Mouse (Mus musculus) E14TG2a.4 (cell line): ENCODE measurements around the gene Gm12216.
"Not testable (repeated sequence)": the region's sequence is repeated elsewhere in the genome, so short reads cannot be mapped to it uniquely, and the experiment has no call there.

Experiments used
- H3K27me3 ChIP-seq: 2 replicates; pipeline ENCODE4 v1.6.1; 2014; ENCODE audit warnings: low read length, control low read depth; ENCODE audit not compliant: insufficient read depth
- H3K36me3 ChIP-seq: 2 replicates; pipeline ENCODE4 v1.6.1; 2014; ENCODE audit warnings: low read length, control low read depth; ENCODE audit not compliant: insufficient read depth
- H3K4me1 ChIP-seq: replicated peaks from 2 replicates; pipeline ENCODE4 v1.6.1; 2014; ENCODE audit warnings: low read depth, low read length, control low read depth
- H3K4me3 ChIP-seq: replicated peaks from 2 replicates; pipeline ENCODE4 v1.5.1; 2014; ENCODE audit warnings: mild to moderate bottlenecking, low read length
- H3K9me3 ChIP-seq: 2 replicates; pipeline ENCODE4 v1.6.1; 2014; ENCODE audit warnings: low read length, control low read depth
- CTCF ChIP-seq: conservative IDR thresholded peaks from 2 replicates; pipeline ENCODE4 v1.5.1; 2014; ENCODE audit warnings: low read length
- NANOG ChIP-seq: IDR thresholded peaks from 2 replicates; pipeline ENCODE4 v1.6.1; 2014; ENCODE audit warnings: borderline replicate concordance, low read length, mixed read lengths
- POU5F1 ChIP-seq: IDR thresholded peaks from 2 replicates; pipeline ENCODE4 v1.6.1; 2014; ENCODE audit warnings: low read length, borderline replicate concordance

Gm12216 gene

DNA sequence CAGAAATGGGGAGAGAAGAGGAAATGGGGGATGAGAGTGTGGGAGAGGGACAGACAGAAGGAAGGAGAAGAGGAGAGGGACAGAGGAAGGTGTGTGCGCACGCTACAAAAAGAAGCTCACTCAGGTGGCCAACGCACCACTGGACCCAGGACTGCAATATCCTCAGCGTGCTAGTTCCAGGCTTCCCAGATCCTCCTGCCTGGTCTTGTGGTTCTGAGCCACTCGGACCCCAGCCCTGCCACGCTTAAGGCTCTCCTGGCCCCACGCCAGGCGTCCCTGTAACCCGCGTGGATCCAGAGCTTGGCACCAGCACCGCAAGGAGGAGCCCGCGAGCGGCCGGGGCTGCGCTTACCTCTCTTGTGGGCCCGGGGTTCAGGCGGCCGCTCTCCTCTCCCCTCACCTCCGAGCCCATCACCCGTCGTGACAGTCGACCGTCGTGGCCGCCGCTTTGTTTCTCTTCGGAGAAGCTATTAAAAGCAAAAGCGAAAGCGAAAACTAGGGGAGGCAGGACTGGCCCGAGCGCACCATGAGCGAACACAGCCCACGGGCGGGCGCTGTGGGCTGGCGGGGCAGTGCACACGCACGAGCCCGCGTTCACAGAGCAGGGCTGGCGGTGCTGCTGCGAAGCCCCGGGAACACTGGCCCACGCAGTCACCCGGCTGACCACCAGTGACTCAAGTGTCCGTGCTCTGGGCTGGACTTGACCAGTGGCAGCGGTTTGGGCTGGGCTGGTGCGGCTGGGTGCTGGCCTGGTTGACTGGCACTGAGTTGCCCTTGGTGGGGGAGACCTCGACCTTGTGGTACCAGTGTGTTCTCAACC lies at the start of gene Gm12216:
TSS of gene Gm12216 (minus strand) at position 496 of the 820 bp plus-strand sequence.
- peak within 1 kb of the TSS; percentile 76 for H3K4me3 ChIP-seq
- H3K27me3 ChIP-seq = peaks cover 22% of the 10 kb centered on the region
- TF ChIP-seq CTCF = 0 out of 2 replicates have a peak, but pooled peaks have one; percentile 7

GRCm38 (mm10) chr11:53908686-53909085 lies 49.6 kb upstream of the Gm12216 start:
- peaks cover 8% of the 10 kb centered on the region; the same call in 1 of the 2 replicates for H3K27me3 ChIP-seq
- H3K4me3 ChIP-seq = no peak overlapping the region
- no peaks in the 10 kb centered on the region for H3K9me3 ChIP-seq
- H3K36me3 ChIP-seq = no peaks in the 10 kb centered on the region
- peaks cover 16% of the 10 kb centered on the region for H3K4me1 ChIP-seq
- TF ChIP-seq CTCF (no peak), NANOG (no peak), POU5F1 (no peak)

More for the DNA sequence above, at the start of gene Gm12216:
- H3K36me3 ChIP-seq, H3K9me3 ChIP-seq, H3K4me1 ChIP-seq: not testable (repeated sequence)

DNA sequence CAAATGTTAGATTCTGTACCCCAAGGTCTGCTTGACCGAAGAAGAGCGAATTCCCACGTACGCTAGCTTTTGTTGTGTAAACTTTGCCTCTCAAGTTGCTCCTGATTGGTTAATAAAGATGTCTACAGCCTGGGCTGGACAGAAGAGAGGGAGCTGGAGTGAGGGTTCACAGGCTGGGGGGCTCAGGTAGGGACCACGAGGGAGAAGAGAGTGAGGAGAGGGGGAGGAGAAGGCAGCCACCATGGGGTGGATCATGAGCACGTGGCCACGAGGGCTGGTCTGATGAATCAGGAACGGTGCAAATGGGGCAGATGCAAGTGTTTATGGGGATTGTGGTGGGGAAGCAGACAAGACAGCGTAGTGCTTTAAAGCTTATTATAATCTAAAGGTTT lies 45.5 kb upstream of the Gm12216 start:
- H3K9me3 ChIP-seq = peaks cover 6% of the 10 kb centered on the region; the same call in 1 of the 2 replicates
- no peak for TF ChIP-seq POU5F1
- TF ChIP-seq CTCF = no peak
- no peak for TF ChIP-seq NANOG
- H3K36me3 ChIP-seq = no peaks in the 10 kb centered on the region
- H3K4me3 ChIP-seq = no peak overlapping the region
- peaks cover 5% of the 10 kb centered on the region; the same call in 1 of the 2 replicates for H3K27me3 ChIP-seq
- H3K4me1 ChIP-seq = peaks cover 35% of the 10 kb centered on the region

DNA sequence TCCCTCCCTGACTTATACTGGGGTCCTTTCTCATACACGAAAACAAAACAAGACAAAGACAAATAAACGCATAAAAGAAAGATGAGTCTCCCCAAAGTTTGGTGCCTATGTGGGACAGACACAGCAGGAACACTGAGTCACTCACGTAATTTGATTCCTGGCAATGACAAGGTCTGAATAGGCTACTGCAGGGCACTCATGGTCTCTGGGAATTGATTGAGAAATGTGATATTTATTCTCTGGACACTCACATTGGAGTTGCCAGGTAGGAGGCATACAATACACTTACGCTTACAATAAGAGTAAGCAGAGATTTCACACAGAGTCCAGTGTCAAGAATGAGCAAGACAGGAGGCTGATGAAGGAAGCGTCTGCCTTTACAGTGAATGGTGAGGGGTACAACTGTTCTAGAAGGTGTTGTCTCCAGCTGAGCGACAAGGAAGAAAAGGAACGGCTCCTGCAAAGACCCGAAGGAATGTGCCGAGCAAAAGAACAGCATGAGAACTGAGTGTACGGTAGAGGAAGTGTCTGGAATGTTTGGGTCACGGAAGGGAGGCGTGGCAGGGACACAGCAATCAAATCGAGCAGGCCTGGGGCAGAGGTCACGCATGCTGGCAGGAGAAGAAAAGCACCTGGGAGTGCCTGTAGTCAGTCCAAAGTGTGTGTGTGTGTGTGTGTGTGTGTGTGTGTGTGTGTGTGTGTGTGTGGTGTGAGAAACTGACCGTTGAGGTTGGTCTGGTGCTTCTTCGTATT lies 44.9 kb upstream of the Gm12216 start:
- Histone ChIP-seq H3K36me3 (no peaks in the 10 kb centered on the region), H3K9me3 (peaks cover 6% of the 10 kb centered on the region; the same call in 1 of the 2 replicates), H3K4me3 (no peak overlapping the region), H3K27me3 (peaks cover 5% of the 10 kb centered on the region; the same call in 1 of the 2 replicates), H3K4me1 (peaks cover 38% of the 10 kb centered on the region)
- no peak for TF ChIP-seq NANOG

- no peaks in the 10 kb centered on the region for H3K36me3 ChIP-seq
- no peak overlapping the region for H3K4me3 ChIP-seq
- peaks cover 38% of the 10 kb centered on the region for H3K4me1 ChIP-seq
- TF ChIP-seq POU5F1 (no peak), CTCF (no peak), NANOG (no peak)
- peaks cover 6% of the 10 kb centered on the region; the same call in 1 of the 2 replicates for H3K9me3 ChIP-seq
- H3K27me3 ChIP-seq = peaks cover 5% of the 10 kb centered on the region; the same call in 1 of the 2 replicates
Measured at GRCm38 (mm10) chr11:53902741-53903140, 43.7 kb upstream of the Gm12216 start.

GRCm38 (mm10) chr11:53900991-53901390 lies 41.9 kb upstream of the Gm12216 start:
- peaks cover 6% of the 10 kb centered on the region; the same call in 1 of the 2 replicates for H3K9me3 ChIP-seq
- peaks cover 38% of the 10 kb centered on the region for H3K4me1 ChIP-seq
- no peak overlapping the region for H3K4me3 ChIP-seq
- no peaks in the 10 kb centered on the region for H3K36me3 ChIP-seq
- TF ChIP-seq CTCF (no peak), NANOG (no peak), POU5F1 (no peak)
- peaks cover 5% of the 10 kb centered on the region; the same call in 1 of the 2 replicates for H3K27me3 ChIP-seq

- TF ChIP-seq NANOG = no peak
- Histone ChIP-seq H3K4me1 (peaks cover 34% of the 10 kb centered on the region), H3K4me3 (no peak overlapping the region), H3K27me3 (no peaks in the 10 kb centered on the region), H3K9me3 (peaks cover 6% of the 10 kb centered on the region; the same call in 1 of the 2 replicates), H3K36me3 (no peaks in the 10 kb centered on the region)
Measured at GRCm38 (mm10) chr11:53899981-53900380, 40.9 kb upstream of the Gm12216 start.

- no peak overlapping the region for H3K4me3 ChIP-seq
- no peaks in the 10 kb centered on the region for H3K27me3 ChIP-seq
- H3K4me1 ChIP-seq = peaks cover 25% of the 10 kb centered on the region
Measured at GRCm38 (mm10) chr11:53899004-53899403, 39.9 kb upstream of the Gm12216 start.

More at GRCm38 (mm10) chr11:53899004-53899403, 39.9 kb upstream of the Gm12216 start:
- Histone ChIP-seq H3K36me3 (no peaks in the 10 kb centered on the region), H3K9me3 (peaks cover 6% of the 10 kb centered on the region; the same call in 1 of the 2 replicates)
- no peak for TF ChIP-seq CTCF
- TF ChIP-seq POU5F1 = no peak
- no peak for TF ChIP-seq NANOG
